ENCODE assay signal across 11 mouse cellular contexts in genomic region chr2:103910601-103911000, GRCm38 (mm10).
"Had no signal": no experiment of that assay in that cellular context is flagged by ENCODE, and none has a peak within 500 bp of the region (broad histone marks: within the 10 kb centered on the region; RNA-seq: fewer than 3 reads in every experiment).

No protein-coding gene starts in this region.

- DNase-seq: kidney, adult 8-10 months; kidney, postnatal 25 days; lung, adult 2 months; lung, postnatal 36 days; retina, postnatal 1 day; right cerebral cortex, postnatal 4 days; spleen, adult 18-20 months; thymus, adult 18-20 months; thymus, postnatal 14 days had no signal

- ATAC-seq: lung, postnatal 0 days; midbrain, embryonic 15.5 days had no signal
